Mouse (Mus musculus) right cerebral cortex, postnatal 14 days (tissue): Measurements from ENCODE around the gene Gm16253.

Experiments used
- DNase-seq: peaks from one replicate; pipeline ENCODE4 v3.0.0; 2022

Gene Gm16253

DNA sequence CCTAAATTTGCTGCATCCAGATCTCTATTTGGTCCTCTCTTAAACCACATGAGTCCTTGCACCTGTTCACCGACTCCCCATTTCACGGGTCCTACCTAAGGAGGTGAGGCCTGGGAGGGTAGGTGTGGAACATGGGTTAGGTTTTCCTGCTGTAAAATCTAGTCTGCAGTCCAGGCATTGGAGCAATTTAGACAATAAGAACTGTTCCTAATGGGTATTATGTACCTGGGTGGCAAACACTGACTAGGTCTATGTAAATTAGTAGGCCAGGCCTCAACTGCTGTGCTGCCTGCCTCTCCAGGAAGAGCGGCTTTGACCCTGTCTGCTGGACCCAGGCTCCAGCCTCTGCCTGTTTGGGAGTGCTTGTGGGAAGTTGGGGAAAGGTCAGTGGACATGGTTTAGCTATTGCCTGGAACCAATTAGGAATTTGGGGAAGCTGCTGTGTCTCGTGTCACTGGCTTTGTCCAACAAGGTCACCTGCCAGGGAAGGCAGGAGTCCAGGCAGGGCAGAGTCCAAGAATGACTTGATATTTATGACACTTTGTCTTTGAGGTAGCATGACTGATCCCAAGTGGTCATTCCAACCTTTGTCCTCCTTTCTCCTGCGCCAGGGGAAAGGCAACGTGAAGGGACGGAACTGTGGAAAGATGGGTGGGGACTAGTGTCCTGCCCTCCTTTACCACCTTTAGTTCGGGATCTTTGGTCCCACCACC is 1.4 kb upstream of the Gm16253 start:
- DNase-seq = no peak

DNA sequence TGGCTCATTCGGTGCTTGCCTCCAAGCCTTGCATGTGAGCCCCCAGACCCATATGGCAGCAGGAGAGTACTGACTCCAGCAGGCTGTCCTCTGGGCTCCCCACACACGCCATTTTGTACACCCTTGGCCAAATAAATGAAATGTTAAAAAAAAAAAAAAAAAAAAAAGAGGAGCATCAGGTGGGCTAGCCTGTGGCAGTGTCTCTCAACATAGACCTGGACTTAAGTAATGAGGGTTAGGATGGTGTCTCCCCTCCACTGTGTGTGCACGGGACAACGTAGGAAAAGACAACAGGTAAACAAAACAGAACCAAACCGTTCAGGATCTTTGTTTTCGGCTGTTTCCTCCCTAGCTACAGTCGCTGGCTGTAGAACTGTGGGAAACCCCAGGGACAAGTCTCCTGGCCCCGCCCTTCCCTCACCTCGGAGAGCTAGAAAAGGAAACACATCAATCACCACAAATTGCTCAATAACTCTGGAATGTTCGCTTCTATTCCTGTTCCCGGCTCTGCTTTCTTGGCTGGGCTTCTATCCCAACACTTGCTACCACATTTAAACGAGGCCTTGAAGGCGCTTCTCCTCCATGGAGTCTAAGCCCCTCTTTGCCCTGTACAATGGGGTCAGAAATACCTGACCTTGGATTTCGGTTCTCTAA is 652 bp upstream of the Gm16253 start:
- no peak for DNase-seq

DNA sequence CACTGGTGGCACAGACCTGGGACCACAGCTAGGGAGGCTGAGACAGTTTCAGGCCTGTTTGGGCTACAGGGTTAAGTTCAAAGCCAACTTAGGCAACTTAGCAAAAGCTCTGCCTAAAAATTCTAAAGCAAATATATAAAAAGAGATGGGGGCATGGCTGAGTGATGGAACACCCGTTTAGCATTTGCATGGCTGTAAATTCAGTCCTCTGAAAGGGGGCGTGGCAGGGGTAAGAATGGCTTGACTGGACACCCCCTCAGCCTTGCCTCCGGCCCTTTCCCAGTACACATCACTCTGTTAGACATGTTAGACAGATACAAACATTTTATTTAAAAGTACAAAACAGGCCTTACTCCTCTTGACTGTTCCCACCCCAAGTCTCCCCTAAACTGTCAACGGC is 782 bp downstream of the Gm16253 start:
- no peak for DNase-seq

DNA sequence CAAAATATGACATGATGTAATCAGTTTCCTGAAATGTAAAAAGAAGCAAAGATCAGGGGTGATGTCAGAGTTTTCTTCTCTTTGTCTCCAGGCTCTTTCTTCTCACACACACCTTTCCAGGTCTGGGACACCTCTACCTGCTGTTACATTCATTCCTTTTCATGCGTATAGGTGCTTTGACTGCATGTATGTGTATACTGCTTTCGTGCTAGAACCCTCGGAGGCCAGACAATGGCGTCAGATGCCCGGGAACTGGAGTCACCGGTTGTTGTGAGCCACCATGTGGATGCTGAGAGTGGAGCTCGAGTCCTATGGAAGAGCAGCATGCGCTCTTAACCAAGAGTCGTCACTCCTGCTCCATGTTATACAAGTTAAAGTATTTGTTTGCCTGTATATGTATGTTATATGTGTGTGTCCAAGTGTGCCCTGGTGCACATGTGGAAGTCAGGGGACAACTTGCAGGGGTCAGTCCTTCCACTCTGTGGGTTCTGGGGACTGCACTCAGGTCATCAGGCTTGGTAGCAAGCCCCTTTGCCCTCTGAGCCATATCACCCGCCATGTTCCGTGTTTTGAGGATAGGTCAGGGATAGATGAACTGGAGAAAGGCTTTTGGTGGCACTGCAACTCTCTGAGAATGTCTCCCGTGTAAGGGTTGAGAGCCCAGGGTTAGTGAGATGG is 1.9 kb downstream of the Gm16253 start:
- DNase-seq = no peak

DNA sequence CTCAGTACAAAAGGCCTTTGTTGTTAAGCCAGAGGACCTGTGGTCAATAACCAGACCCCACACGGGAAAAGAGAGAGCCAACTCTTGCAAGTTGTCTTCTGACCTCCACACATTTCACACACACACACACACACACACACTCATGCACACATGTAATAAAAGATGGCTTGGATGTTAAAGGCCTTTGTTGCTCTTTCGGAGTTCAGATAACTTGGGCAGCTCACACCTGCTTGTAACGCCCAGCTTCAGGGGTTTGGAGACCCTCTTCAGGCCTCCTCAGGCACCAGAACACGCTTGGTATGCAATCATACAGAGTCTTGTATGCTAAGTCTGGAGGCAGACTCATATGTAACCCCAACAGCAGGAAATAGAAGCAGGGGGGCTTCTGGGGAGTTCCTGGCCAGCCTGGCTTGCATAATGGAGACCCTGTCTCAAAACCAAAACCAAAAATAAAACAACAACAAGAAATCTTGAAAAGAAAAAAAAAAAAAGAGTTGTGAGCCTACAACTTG is 2.5 kb downstream of the Gm16253 start:
- DNase-seq = no peak

- DNase-seq = peak; percentile 89
Measured at GRCm38 (mm10) chr3:96579885-96580454, 3.2 kb downstream of the Gm16253 start.

DNA sequence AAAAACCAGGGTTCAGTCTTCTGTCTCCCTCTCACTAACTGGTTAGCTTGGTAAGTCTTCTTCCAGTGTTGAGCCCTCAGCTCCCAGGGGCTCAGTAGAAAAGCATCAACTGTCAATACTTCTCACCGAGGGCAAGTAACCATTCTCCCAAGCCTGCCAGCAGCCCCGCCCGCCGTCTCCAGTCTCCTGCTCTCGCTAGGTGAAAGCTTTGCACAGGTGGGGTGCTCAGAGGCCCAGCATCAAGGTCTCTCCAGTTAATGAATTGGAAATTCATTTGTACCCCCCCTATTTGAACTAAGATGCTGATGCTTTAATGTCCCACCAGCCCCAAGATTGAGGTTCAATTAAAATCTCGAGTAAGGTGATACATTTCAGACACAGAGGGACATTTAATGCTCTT is 4.4 kb downstream of the Gm16253 start:
- DNase-seq = no peak

GRCm38 (mm10) chr3:96581771-96582515 is 5.2 kb downstream of the Gm16253 start:
- no peak for DNase-seq

- DNase-seq = no peak
Measured at GRCm38 (mm10) chr3:96583386-96583785, 6.6 kb downstream of the Gm16253 start.

- DNase-seq = no peak
Measured at GRCm38 (mm10) chr3:96590657-96591056, 13.9 kb downstream of the Gm16253 start.

DNA sequence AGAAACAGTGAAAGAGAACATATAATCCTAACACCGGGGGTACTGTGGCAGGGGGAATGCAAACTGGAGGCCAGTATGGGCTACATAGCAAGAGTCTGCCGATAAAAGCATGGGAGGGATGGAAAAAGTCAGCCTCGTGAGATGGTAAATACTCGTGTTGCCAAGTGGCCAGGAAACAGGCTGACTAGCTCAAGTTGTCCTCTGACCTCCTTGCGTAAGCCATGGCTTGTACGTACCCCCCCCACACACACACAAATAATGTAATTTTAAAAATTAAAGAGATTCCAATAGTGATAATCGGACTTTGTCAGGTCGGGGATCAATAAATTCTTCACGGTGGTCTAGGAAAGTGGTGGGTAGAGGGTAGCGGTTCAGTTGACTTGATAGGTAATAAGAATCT is 16.6 kb downstream of the Gm16253 start:
- no peak for DNase-seq

GRCm38 (mm10) chr3:96593790-96594560 is 17.2 kb downstream of the Gm16253 start, which contains the start of gene Polr3gl:
Polr3gl (minus strand) TSS chr3:96594181.
- peak; percentile 94 for DNase-seq

DNA sequence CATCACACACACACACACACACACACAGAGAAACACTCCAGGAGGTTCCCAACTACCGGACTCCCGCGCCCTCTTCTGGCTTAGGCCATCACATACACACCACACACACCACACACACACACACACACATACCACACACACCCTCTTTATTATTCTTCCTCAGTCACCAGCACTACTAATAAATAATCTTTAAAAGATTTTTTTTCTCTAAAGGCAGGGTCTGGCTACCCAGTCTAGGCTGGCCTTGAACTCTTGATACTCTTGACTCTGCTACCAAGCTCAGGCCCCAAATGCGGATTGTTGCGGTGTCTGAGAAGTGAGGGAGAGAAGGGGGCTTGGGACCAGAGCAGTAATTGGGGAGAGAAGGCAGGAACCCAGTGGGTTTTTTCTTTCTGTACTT is 18.1 kb downstream of the Gm16253 start:
- no peak for DNase-seq

DNA sequence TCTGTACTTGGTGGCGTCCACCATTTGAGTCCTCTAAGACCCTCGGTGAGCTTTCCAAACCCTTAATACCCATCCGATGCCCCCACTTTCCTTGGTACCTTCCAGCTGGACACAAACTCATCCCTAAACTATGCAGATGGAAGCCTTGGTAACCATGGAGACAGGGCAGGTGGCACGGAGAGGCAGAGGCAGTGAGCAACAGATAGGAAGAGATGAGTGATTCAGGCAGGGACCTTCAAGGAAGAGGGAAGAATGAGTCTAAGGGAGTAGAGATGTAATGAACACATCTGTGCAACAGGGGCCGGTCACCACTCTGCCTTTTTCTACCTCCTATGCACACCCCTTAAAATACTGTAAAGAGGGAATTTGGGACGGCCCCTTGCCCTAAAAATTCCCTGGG is 18.9 kb downstream of the Gm16253 start:
- no peak for DNase-seq

GRCm38 (mm10) chr3:96596228-96596707 is 19.5 kb downstream of the Gm16253 start, which contains the start of gene Ankrd34a:
Ankrd34a (plus strand) TSS chr3:96596636.
- DNase-seq = peak; percentile 79

DNA sequence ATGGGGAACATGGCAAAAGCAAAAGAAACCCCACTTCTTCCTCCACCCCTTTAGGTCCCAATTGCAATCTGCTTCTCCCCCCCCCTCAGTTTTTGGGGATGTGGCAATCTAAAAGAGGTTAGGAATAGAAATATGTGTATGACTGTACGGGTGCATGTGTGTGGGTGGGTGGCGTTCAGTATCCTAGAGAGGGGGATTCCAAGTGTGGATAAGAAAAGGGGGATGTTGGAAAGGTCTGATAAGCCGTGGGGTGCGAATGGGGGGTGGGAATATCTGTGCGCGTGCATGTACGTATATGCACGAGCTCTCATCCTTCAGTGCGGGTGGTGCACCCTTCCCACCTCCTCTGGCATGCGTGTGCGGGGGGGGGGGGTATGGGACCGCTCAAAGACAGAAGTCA is 20.1 kb downstream of the Gm16253 start:
- DNase-seq = peak; percentile 50

DNA sequence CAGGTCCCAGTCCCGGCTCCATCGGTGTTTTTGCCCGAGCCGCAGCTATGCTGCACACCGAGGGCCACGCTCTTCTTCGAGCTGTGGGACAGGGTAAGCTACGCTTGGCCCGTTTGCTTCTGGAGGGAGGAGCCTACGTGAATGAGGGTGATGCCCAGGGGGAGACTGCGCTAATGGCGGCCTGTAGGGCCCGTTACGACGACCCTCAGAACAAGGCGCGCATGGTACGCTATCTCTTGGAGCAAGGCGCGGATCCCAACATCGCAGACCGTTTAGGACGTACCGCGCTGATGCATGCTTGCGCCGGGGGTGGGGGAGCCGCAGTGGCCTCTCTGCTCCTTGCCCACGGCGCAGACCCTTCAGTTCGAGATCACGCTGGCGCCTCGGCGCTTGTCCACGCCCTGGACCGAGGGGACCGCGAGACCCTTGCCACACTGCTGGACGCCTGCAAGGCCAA is 20.7 kb downstream of the Gm16253 start:
- peak; percentile 50 for DNase-seq

DNA sequence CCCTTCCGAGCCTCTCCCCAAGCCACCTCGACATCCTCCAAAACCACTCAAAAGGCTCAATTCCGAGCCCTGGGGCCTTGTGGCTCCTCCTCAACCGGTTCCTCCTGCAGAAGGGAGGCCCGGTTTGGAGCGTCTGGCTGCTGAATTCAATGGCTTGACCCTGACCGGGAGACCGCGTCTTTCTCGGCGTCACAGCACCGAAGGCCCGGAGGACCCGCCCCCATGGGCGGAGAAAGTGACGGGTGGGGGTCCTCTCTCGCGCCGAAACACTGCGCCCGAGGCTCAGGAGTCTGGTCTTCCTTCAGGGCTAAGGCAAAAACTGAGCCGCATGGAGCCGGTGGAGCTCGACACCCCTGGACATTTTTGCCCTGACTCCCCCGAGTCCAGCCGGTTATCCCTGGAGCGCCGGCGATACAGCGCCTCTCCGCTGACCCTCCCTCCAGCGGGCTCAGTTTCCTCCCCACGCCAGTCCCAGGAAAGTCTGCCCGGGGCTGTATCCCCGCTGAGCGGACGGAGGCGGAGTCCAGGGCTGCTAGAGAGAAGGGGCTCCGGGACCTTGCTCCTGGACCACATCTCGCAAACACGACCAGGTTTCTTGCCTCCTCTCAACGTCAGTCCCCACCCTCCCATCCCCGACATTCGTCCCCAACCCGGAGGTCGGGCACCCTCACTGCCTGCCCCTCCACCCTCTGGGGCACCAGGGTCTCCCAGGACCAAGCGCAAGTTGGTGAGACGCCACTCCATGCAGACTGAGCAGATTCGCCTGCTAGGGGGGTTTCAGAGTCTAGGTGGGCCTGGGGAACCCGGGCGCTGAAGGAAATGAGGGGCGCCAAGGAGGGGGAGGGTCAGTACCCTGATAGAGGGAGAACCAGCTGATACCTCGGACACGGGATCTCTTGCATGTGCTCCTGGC is 21.6 kb downstream of the Gm16253 start:
- peak; percentile 67 for DNase-seq

- DNase-seq = no peak
Measured at GRCm38 (mm10) chr3:96599069-96599393, 22.2 kb downstream of the Gm16253 start.

- no peak for DNase-seq
Measured at GRCm38 (mm10) chr3:96599411-96599810, 22.6 kb downstream of the Gm16253 start.
